Mouse (Mus musculus): Measurements from ENCODE around the gene Qrich2. TPM values are rescaled to one million over a fixed set of nuclear protein-coding genes. Genes with fewer than 3 reads are reported as not detected.
A peak's percentile ranks its signal among the peaks of the same experiment; 100 is the strongest.
"Not testable (repeated sequence)": the region's sequence is repeated elsewhere in the genome, so short reads cannot be mapped to it uniquely, and the experiment has no call there.

The Qrich2 gene
- polyA plus RNA-seq, 1 experiment from 2014 or later = not detected

- not testable (repeated sequence) for H3K36me3 ChIP-seq (ENCODE audit: control insufficient read depth, insufficient read depth, low read length); H3K9me3 ChIP-seq (ENCODE audit: control insufficient read depth, low read length); H3K4me2 ChIP-seq; H3K9ac ChIP-seq (ENCODE audit: low read depth, low read length); H3K27ac ChIP-seq (ENCODE audit: low read depth, low read length); DNase-seq (ENCODE audit: low spot score); H3K27me3 ChIP-seq (replicated peaks; ENCODE audit: control insufficient read depth, insufficient read depth, low read length); ATAC-seq (replicated peaks; ENCODE audit: low FRiP score); H3K4me3 ChIP-seq (ENCODE audit: low read depth, low read length)
- WGBS = 85% methylated on average over 11 of the region's 11 CpGs
- H3K4me1 ChIP-seq (replicated peaks; ENCODE audit: control insufficient read depth, insufficient read depth, low read length) = peaks cover 30% of the 10 kb centered on the region
Measured at GRCm38 (mm10) chr11:116426328-116426727, 39.7 kb downstream of the Qrich2 start.

- H3K9me3 ChIP-seq (ENCODE audit: control insufficient read depth, low read length) = no peaks in the 10 kb centered on the region
- H3K9ac ChIP-seq (ENCODE audit: low read depth, low read length) = no peak overlapping the region
- H3K4me1 ChIP-seq (replicated peaks; ENCODE audit: control insufficient read depth, insufficient read depth, low read length) = peaks cover 18% of the 10 kb centered on the region
- no peak for DNase-seq (ENCODE audit: low spot score)
- H3K4me3 ChIP-seq (ENCODE audit: low read depth, low read length) = no peak overlapping the region
- H3K36me3 ChIP-seq (ENCODE audit: control insufficient read depth, insufficient read depth, low read length) = no peaks in the 10 kb centered on the region
- peak overlapping the region; percentile 30; the same call in 1 of the 2 replicates for H3K4me2 ChIP-seq
- H3K27me3 ChIP-seq (replicated peaks; ENCODE audit: control insufficient read depth, insufficient read depth, low read length) = no peaks in the 10 kb centered on the region; the same call in 1 of the 2 replicates
- H3K27ac ChIP-seq (ENCODE audit: low read depth, low read length) = no peak overlapping the region; the same call in 1 of the 2 replicates
- no peak for ATAC-seq (replicated peaks; ENCODE audit: low FRiP score)
- WGBS = 37% methylated on average over 8 of the region's 8 CpGs
Measured at GRCm38 (mm10) chr11:116424621-116425407, 41.2 kb downstream of the Qrich2 start.

- 51% methylated on average over 10 of the region's 10 CpGs for WGBS
- Histone ChIP-seq H3K4me3 (ENCODE audit: low read depth, low read length) (no peak overlapping the region), H3K36me3 (ENCODE audit: control insufficient read depth, insufficient read depth, low read length) (no peaks in the 10 kb centered on the region), H3K27ac (ENCODE audit: low read depth, low read length) (no peak overlapping the region), H3K27me3 (replicated peaks; ENCODE audit: control insufficient read depth, insufficient read depth, low read length) (no peaks in the 10 kb centered on the region; the same call in 1 of the 2 replicates), H3K4me1 (replicated peaks; ENCODE audit: control insufficient read depth, insufficient read depth, low read length) (peaks cover 10% of the 10 kb centered on the region), H3K9ac (ENCODE audit: low read depth, low read length) (no peak overlapping the region), H3K9me3 (ENCODE audit: control insufficient read depth, low read length) (no peaks in the 10 kb centered on the region), H3K4me2 (peak overlapping the region; percentile 30; the same call in 1 of the 2 replicates)
- ATAC-seq (replicated peaks; ENCODE audit: low FRiP score) (no peak), DNase-seq (ENCODE audit: low spot score) (no peak)
Measured at GRCm38 (mm10) chr11:116423782-116424620, 42.0 kb downstream of the Qrich2 start.

- H3K4me3 ChIP-seq (ENCODE audit: low read depth, low read length) = no peak overlapping the region
- no peak overlapping the region for H3K27ac ChIP-seq (ENCODE audit: low read depth, low read length)
- peaks cover 6% of the 10 kb centered on the region; the same call in 1 of the 2 replicates for H3K4me1 ChIP-seq (replicated peaks; ENCODE audit: control insufficient read depth, insufficient read depth, low read length)
- H3K4me2 ChIP-seq = no peak overlapping the region
- no peaks in the 10 kb centered on the region for H3K9me3 ChIP-seq (ENCODE audit: control insufficient read depth, low read length)
- H3K27me3 ChIP-seq (replicated peaks; ENCODE audit: control insufficient read depth, insufficient read depth, low read length) = no peaks in the 10 kb centered on the region; the same call in 1 of the 2 replicates
- DNase-seq (ENCODE audit: low spot score) (no peak), ATAC-seq (replicated peaks; ENCODE audit: low FRiP score) (no peak)
- WGBS = 70% methylated on average over 6 of the region's 6 CpGs
- H3K36me3 ChIP-seq (ENCODE audit: control insufficient read depth, insufficient read depth, low read length) = no peaks in the 10 kb centered on the region
- H3K9ac ChIP-seq (ENCODE audit: low read depth, low read length) = no peak overlapping the region
Measured at GRCm38 (mm10) chr11:116423214-116423613, 42.8 kb downstream of the Qrich2 start.

GRCm38 (mm10) chr11:116422562-116422961, 43.5 kb downstream of the Qrich2 start:
- Histone ChIP-seq H3K4me2 (no peak overlapping the region), H3K4me1 (replicated peaks; ENCODE audit: control insufficient read depth, insufficient read depth, low read length) (peaks cover 9% of the 10 kb centered on the region; the same call in 1 of the 2 replicates), H3K4me3 (ENCODE audit: low read depth, low read length) (no peak overlapping the region), H3K9me3 (ENCODE audit: control insufficient read depth, low read length) (no peaks in the 10 kb centered on the region), H3K36me3 (ENCODE audit: control insufficient read depth, insufficient read depth, low read length) (no peaks in the 10 kb centered on the region), H3K9ac (ENCODE audit: low read depth, low read length) (no peak overlapping the region), H3K27ac (ENCODE audit: low read depth, low read length) (no peak overlapping the region), H3K27me3 (replicated peaks; ENCODE audit: control insufficient read depth, insufficient read depth, low read length) (no peaks in the 10 kb centered on the region; the same call in 1 of the 2 replicates)
- DNase-seq (ENCODE audit: low spot score) (no peak), ATAC-seq (replicated peaks; ENCODE audit: low FRiP score) (no peak)
- 78% methylated on average over 2 of the region's 2 CpGs for WGBS

- Histone ChIP-seq H3K36me3 (ENCODE audit: control insufficient read depth, insufficient read depth, low read length) (no peaks in the 10 kb centered on the region), H3K4me1 (replicated peaks; ENCODE audit: control insufficient read depth, insufficient read depth, low read length) (peaks cover 9% of the 10 kb centered on the region; the same call in 1 of the 2 replicates), H3K4me2 (no peak overlapping the region), H3K4me3 (ENCODE audit: low read depth, low read length) (no peak overlapping the region), H3K9ac (ENCODE audit: low read depth, low read length) (no peak overlapping the region; the same call in 1 of the 2 replicates), H3K9me3 (ENCODE audit: control insufficient read depth, low read length) (no peaks in the 10 kb centered on the region), H3K27ac (ENCODE audit: low read depth, low read length) (no peak overlapping the region; the same call in 1 of the 2 replicates), H3K27me3 (replicated peaks; ENCODE audit: control insufficient read depth, insufficient read depth, low read length) (no peaks in the 10 kb centered on the region; the same call in 1 of the 2 replicates)
- DNase-seq (ENCODE audit: low spot score) (no peak), ATAC-seq (replicated peaks; ENCODE audit: low FRiP score) (no peak)
- 70% methylated on average over 6 of the region's 6 CpGs for WGBS
Measured at GRCm38 (mm10) chr11:116421102-116421501, 44.9 kb downstream of the Qrich2 start.

- Histone ChIP-seq H3K27me3 (replicated peaks; ENCODE audit: control insufficient read depth, insufficient read depth, low read length) (no peaks in the 10 kb centered on the region; the same call in none of the 2 replicates), H3K4me3 (ENCODE audit: low read depth, low read length) (no peak overlapping the region), H3K4me1 (replicated peaks; ENCODE audit: control insufficient read depth, insufficient read depth, low read length) (peaks cover 3% of the 10 kb centered on the region; the same call in 1 of the 2 replicates), H3K27ac (ENCODE audit: low read depth, low read length) (no peak overlapping the region), H3K9ac (ENCODE audit: low read depth, low read length) (no peak overlapping the region), H3K36me3 (ENCODE audit: control insufficient read depth, insufficient read depth, low read length) (no peaks in the 10 kb centered on the region), H3K4me2 (no peak overlapping the region), H3K9me3 (ENCODE audit: control insufficient read depth, low read length) (no peaks in the 10 kb centered on the region)
- DNase-seq (ENCODE audit: low spot score) (no peak), ATAC-seq (replicated peaks; ENCODE audit: low FRiP score) (no peak)
- WGBS = 73% methylated on average over 6 of the region's 6 CpGs
Measured at GRCm38 (mm10) chr11:116418841-116419462, 47.1 kb downstream of the Qrich2 start.

GRCm38 (mm10) chr11:116418194-116418840, 47.7 kb downstream of the Qrich2 start:
- no peak for ATAC-seq (replicated peaks; ENCODE audit: low FRiP score)
- Histone ChIP-seq H3K36me3 (ENCODE audit: control insufficient read depth, insufficient read depth, low read length) (no peaks in the 10 kb centered on the region), H3K4me1 (replicated peaks; ENCODE audit: control insufficient read depth, insufficient read depth, low read length) (peaks cover 5% of the 10 kb centered on the region), H3K9ac (ENCODE audit: low read depth, low read length) (no peak overlapping the region), H3K27me3 (replicated peaks; ENCODE audit: control insufficient read depth, insufficient read depth, low read length) (no peaks in the 10 kb centered on the region; the same call in none of the 2 replicates), H3K4me3 (ENCODE audit: low read depth, low read length) (no peak overlapping the region), H3K9me3 (ENCODE audit: control insufficient read depth, low read length) (no peaks in the 10 kb centered on the region), H3K27ac (ENCODE audit: low read depth, low read length) (no peak overlapping the region), H3K4me2 (no peak overlapping the region)
- no peak for DNase-seq (ENCODE audit: low spot score)
- 11% methylated on average over 2 of the region's 2 CpGs for WGBS

Data from liver, embryonic 11.5 days (tissue).